Mouse (Mus musculus): ENCODE measurements around the gene Grm8. TPM values are rescaled to one million over a fixed set of nuclear protein-coding genes. Genes with fewer than 3 reads are reported as not detected.
"Not testable (repeated sequence)": the region's sequence is repeated elsewhere in the genome, so short reads cannot be mapped to it uniquely, and the experiment has no call there.

Gene Grm8
- total RNA-seq, 2 experiments from 2014 or later: 1.7 to 2.0 TPM

GRCm38 (mm10) chr6:27888391-27888790, 246.6 kb downstream of the Grm8 start:
- no peak for DNase-seq (ENCODE audit: low spot score in 2 of 2)

- no peak for DNase-seq (ENCODE audit: low spot score in 2 of 2)
Observed at GRCm38 (mm10) chr6:27887922-27888321, 247.1 kb downstream of the Grm8 start.

GRCm38 (mm10) chr6:27885786-27886185, 249.2 kb downstream of the Grm8 start:
- no peak for DNase-seq (ENCODE audit: low spot score in 2 of 2)

GRCm38 (mm10) chr6:27849644-27850043, 285.3 kb downstream of the Grm8 start:
- DNase-seq (ENCODE audit: low spot score in 2 of 2): no peak

GRCm38 (mm10) chr6:27836159-27836558, 298.8 kb downstream of the Grm8 start:
- DNase-seq (ENCODE audit: low spot score in 2 of 2): no peak

- not testable (repeated sequence) for DNase-seq (ENCODE audit: low spot score in 2 of 2)
Observed at GRCm38 (mm10) chr6:27819735-27820134, 315.2 kb downstream of the Grm8 start.

GRCm38 (mm10) chr6:27812789-27813188, 322.2 kb downstream of the Grm8 start:
- DNase-seq (ENCODE audit: low spot score in 2 of 2): no peak

GRCm38 (mm10) chr6:27809996-27810395, 325.0 kb downstream of the Grm8 start:
- no peak for DNase-seq (ENCODE audit: low spot score in 2 of 2)

GRCm38 (mm10) chr6:27806741-27807140, 328.2 kb downstream of the Grm8 start:
- DNase-seq (ENCODE audit: low spot score in 2 of 2): no peak

GRCm38 (mm10) chr6:27800881-27801572, 334.0 kb downstream of the Grm8 start:
- DNase-seq (ENCODE audit: low spot score in 2 of 2): no peak

- no peak for DNase-seq (ENCODE audit: low spot score in 2 of 2)
Observed at GRCm38 (mm10) chr6:27798735-27799134, 336.2 kb downstream of the Grm8 start.

- DNase-seq (ENCODE audit: low spot score in 2 of 2): no peak
Observed at GRCm38 (mm10) chr6:27789566-27789965, 345.4 kb downstream of the Grm8 start.

GRCm38 (mm10) chr6:27789151-27789550, 345.8 kb downstream of the Grm8 start:
- no peak for DNase-seq (ENCODE audit: low spot score in 2 of 2)

- DNase-seq (ENCODE audit: low spot score in 2 of 2): no peak
Observed at GRCm38 (mm10) chr6:27782251-27782650, 352.7 kb downstream of the Grm8 start.

GRCm38 (mm10) chr6:27781371-27781770, 353.6 kb downstream of the Grm8 start:
- DNase-seq (ENCODE audit: low spot score in 2 of 2): no peak

- DNase-seq (ENCODE audit: low spot score in 2 of 2): no peak
Observed at GRCm38 (mm10) chr6:27775646-27776271, 359.2 kb downstream of the Grm8 start.

- DNase-seq (ENCODE audit: low spot score in 2 of 2): no peak
Observed at GRCm38 (mm10) chr6:27762061-27762460, 372.9 kb downstream of the Grm8 start.

- DNase-seq (ENCODE audit: low spot score in 2 of 2): no peak
Observed at GRCm38 (mm10) chr6:27753290-27753829, 381.6 kb downstream of the Grm8 start.

- no peak for DNase-seq (ENCODE audit: low spot score in 2 of 2)
Observed at GRCm38 (mm10) chr6:27746493-27746892, 388.5 kb downstream of the Grm8 start.

GRCm38 (mm10) chr6:27745693-27746451, 389.1 kb downstream of the Grm8 start:
- DNase-seq (ENCODE audit: low spot score in 2 of 2): no peak

- no peak for DNase-seq (ENCODE audit: low spot score in 2 of 2)
Observed at GRCm38 (mm10) chr6:27689382-27689781, 445.6 kb downstream of the Grm8 start.

All from adrenal gland, postnatal 4 days (tissue).